Mouse (Mus musculus) megakaryocyte, embryonic 14.5 days (primary cell): ENCODE measurements around the gene Tlx1. TPM values are rescaled to one million over a fixed set of nuclear protein-coding genes. Genes with fewer than 3 reads are reported as not detected.

Experiments
- H3K27me3 ChIP-seq: replicated peaks from 2 replicates; pipeline ENCODE3; 2012; ENCODE audit warnings: inconsistent platforms
- H3K36me3 ChIP-seq: replicated peaks from 2 replicates; pipeline ENCODE3; 2012; ENCODE audit warnings: low read length, inconsistent platforms, mixed read lengths
- H3K4me1 ChIP-seq: 2 replicates; pipeline ENCODE4 v1.6.1; 2012; ENCODE audit warnings: inconsistent platforms
- H3K4me3 ChIP-seq: replicated peaks from 2 replicates; pipeline ENCODE3; 2012; ENCODE audit warnings: moderate library complexity, mild to moderate bottlenecking, inconsistent platforms
- H3K9me3 ChIP-seq: 2 replicates; pipeline ENCODE4 v1.6.1; 2012; ENCODE audit warnings: inconsistent platforms
- FLI1 ChIP-seq: IDR thresholded peaks from 2 replicates; pipeline ENCODE4 v1.6.1; 2012; ENCODE audit warnings: low read length, inconsistent platforms, mixed read lengths
- GATA1 ChIP-seq: IDR thresholded peaks from 3 replicates; pipeline ENCODE4 v1.6.1; 2012; ENCODE audit warnings: mixed read lengths, low read length, inconsistent platforms, borderline replicate concordance
- polyA plus RNA-seq: library from polyadenylated mRNA; stranded (reverse); fragments of >175 nt; gene quantifications from 2 replicates; pipeline ENCODE4 v1.2.3, GENCODE M21; 2012; ENCODE audit warnings: low replicate concordance; ENCODE audit not compliant: insufficient read depth

Tlx1 gene
- not detected in 2 replicates for polyA plus RNA-seq

DNA sequence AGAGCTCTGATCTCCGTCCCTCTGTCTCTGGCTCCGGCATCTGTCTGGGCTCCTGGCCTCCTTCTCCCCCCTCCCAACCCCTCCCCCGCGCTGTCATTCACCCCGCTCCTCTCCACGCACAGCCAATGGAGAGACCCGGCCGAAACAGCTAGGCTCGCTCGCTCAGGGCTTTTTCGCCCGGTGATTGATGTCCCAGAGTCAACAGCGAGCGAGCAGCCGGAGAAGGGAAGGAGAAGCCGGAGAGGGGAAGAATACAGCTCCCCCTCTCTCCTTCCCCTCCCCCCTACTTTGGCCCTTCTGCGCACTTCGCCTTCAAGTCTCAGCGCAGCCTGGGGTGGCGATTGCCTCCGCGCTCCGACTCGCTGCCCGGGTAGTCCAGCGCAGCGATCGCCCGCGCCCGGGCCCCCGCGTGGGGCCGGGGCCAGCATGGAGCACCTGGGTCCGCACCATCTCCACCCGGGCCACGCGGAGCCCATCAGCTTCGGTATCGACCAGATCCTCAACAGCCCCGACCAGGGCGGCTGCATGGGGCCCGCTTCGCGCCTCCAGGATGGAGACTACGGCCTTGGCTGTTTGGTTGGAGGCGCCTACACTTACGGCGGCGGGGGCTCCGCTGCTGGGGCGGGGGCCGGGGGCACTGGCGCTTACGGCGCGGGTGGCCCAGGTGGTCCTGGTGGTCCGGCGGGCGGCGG is at the start of gene Tlx1:
TSS of gene Tlx1 (plus strand) at position 191 of the 692 bp plus-strand sequence.
- no peak within 1 kb of the TSS for H3K4me3 ChIP-seq
- TF ChIP-seq GATA1 (no peak), FLI1 (no peak)
- no peaks in the 10 kb centered on the region for H3K36me3 ChIP-seq
- peaks cover 8% of the 10 kb centered on the region for H3K4me1 ChIP-seq
- H3K27me3 ChIP-seq = peaks cover 98% of the 10 kb centered on the region
- H3K9me3 ChIP-seq = peaks cover 14% of the 10 kb centered on the region

DNA sequence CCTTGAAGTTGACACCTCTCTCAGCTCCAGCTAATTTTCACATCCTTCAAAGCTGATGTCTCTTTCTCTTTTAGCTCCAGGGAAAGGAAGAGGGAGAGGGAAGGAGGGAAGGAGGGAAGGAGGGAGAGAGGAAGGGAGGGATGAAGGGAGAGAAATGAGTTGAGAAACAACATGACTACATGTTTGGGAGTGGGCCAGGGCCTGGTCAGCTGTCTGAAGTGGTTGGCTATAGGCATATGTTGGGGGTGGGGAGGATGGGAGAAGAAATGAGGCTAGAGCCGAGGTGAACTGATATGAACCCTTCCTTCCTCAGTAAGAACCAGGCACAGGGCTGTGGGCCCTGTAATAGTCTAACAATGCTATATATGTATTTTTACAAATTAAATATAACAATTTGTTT is 44.9 kb upstream of the Tlx1 start:
- H3K36me3 ChIP-seq = no peaks in the 10 kb centered on the region
- H3K9me3 ChIP-seq = no peaks in the 10 kb centered on the region
- TF ChIP-seq GATA1 (no peak), FLI1 (no peak)
- H3K4me1 ChIP-seq = peaks cover 28% of the 10 kb centered on the region
- H3K27me3 ChIP-seq = peaks cover 69% of the 10 kb centered on the region
- no peak overlapping the region for H3K4me3 ChIP-seq

DNA sequence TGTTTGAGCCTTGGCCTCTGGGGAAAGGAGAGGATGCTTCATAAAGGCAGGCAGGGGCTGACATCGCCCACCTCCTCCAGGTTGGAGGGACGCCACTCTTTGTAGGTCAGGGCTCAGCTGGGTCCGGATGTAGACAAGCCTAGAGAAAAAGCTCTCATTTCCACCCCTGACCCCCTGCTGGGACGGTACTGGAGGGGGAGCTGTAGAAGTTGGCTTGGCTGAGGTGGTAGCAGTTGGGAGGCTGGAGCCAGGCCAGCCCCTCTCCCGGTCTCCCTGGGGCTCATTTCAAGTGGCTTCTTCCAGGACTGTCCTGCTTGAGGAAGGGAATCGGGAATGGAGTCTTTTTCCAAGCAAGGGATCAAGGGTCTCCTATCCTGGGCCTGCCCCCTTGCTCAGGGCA is 43.8 kb upstream of the Tlx1 start:
- H3K4me3 ChIP-seq = no peak overlapping the region
- peaks cover 33% of the 10 kb centered on the region for H3K4me1 ChIP-seq
- TF ChIP-seq FLI1 = no peak
- no peak for TF ChIP-seq GATA1
- no peaks in the 10 kb centered on the region for H3K36me3 ChIP-seq
- H3K9me3 ChIP-seq = no peaks in the 10 kb centered on the region
- H3K27me3 ChIP-seq = peaks cover 64% of the 10 kb centered on the region

- Histone ChIP-seq H3K4me3 (peak overlapping the region; percentile 67), H3K27me3 (peaks cover 50% of the 10 kb centered on the region), H3K9me3 (peaks cover 3% of the 10 kb centered on the region), H3K4me1 (peaks cover 19% of the 10 kb centered on the region), H3K36me3 (no peaks in the 10 kb centered on the region)
- TF ChIP-seq FLI1 = no peak
- no peak for TF ChIP-seq GATA1
These were observed 39.8 kb upstream of the Tlx1 start for GRCm38 (mm10) chr19:45110681-45111080.

DNA sequence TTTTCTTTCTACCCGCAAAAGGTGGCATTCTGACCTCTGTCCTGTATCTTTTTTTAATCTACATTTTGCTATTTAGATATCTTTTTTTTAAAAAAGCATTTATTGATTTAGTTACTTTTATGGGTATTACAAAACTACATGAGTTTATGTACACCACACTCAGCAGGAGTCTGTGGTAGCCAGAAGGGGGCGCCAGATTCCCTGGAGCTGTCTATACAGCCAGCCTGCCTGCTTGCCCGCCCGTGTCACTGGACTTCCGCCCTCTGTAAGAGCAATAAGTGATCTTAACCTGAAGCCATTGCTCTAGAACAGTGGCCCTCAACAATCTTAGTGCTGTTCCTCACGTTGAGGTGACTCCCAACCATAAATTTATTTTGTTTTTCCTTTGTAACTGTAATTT is 38.0 kb upstream of the Tlx1 start:
- TF ChIP-seq GATA1 (no peak), FLI1 (no peak)
- peaks cover 3% of the 10 kb centered on the region for H3K9me3 ChIP-seq
- peaks cover 16% of the 10 kb centered on the region for H3K4me1 ChIP-seq
- peaks cover 44% of the 10 kb centered on the region for H3K27me3 ChIP-seq
- H3K4me3 ChIP-seq = no peak overlapping the region
- no peaks in the 10 kb centered on the region for H3K36me3 ChIP-seq

DNA sequence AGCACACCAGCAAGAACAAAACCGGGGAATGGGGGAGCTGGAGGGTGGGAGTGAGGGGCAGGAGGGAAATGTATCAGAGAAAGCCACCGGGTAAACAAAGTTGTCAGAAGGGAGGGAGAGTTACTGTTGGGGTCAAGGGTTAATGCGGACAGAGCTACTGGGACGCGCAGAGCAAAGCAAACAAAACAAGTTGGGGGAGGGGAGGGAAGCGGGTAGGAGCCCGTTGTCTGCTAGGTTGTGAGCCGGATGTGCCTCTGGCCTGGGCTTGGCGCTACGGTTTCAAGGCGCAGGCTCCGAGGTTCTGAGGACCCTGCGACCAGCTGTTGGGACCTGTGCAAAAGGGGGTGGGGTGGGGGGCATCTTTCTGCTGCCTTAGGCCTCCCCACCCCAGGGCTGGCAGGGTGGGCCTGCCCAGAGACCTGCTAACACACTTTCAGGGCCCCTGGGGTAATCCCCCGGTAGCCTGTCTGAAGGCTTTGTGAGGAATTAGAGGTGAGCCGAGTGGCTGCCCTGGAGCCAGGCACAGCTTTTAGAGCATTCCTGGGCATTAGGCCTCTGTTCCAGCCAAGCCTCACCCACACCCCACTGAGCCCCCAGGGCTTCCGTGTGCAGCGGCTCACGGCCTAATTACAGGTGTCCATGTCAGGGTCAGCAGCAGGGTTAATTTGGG is 36.6 kb upstream of the Tlx1 start:
- Histone ChIP-seq H3K4me3 (no peak overlapping the region), H3K36me3 (no peaks in the 10 kb centered on the region), H3K27me3 (peaks cover 52% of the 10 kb centered on the region), H3K4me1 (peaks cover 16% of the 10 kb centered on the region), H3K9me3 (peaks cover 3% of the 10 kb centered on the region)
- TF ChIP-seq GATA1 (no peak), FLI1 (no peak)

DNA sequence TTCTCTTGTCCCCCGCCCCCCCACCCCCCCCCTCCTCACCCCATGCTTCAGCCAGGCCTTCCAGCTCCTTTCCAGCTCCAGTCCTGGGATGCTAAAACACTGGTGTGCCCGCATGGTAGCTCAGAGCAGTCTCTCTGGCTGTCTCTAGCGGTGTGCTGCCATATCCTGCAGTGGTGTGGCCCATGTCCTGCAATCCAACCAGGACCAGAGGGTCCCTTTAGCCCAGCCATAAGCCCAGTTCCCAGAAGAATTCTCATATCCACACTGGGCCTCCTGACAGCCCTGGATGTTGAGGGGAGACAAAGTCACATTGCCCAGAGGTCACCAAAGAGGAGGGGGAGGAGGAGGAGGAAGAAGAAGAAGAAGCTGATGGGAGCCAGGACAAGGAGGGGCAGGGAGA is 35.7 kb upstream of the Tlx1 start:
- Histone ChIP-seq H3K27me3 (peaks cover 58% of the 10 kb centered on the region), H3K36me3 (no peaks in the 10 kb centered on the region), H3K4me1 (peaks cover 13% of the 10 kb centered on the region), H3K9me3 (peaks cover 3% of the 10 kb centered on the region), H3K4me3 (no peak overlapping the region)
- no peak for TF ChIP-seq GATA1
- TF ChIP-seq FLI1 = no peak

GRCm38 (mm10) chr19:45116798-45117197 is 33.7 kb upstream of the Tlx1 start:
- H3K9me3 ChIP-seq = peaks cover 3% of the 10 kb centered on the region
- no peak overlapping the region for H3K4me3 ChIP-seq
- H3K4me1 ChIP-seq = no peaks in the 10 kb centered on the region; the same call in 1 of the 2 replicates
- no peak for TF ChIP-seq FLI1
- no peak for TF ChIP-seq GATA1
- H3K27me3 ChIP-seq = peaks cover 68% of the 10 kb centered on the region
- no peaks in the 10 kb centered on the region for H3K36me3 ChIP-seq

GRCm38 (mm10) chr19:45131966-45132628 is 18.4 kb upstream of the Tlx1 start:
- peaks cover 4% of the 10 kb centered on the region; the same call in 1 of the 2 replicates for H3K4me1 ChIP-seq
- TF ChIP-seq FLI1 (no peak), GATA1 (no peak)
- H3K9me3 ChIP-seq = no peaks in the 10 kb centered on the region
- no peak overlapping the region for H3K4me3 ChIP-seq
- H3K27me3 ChIP-seq = peaks cover 73% of the 10 kb centered on the region
- no peaks in the 10 kb centered on the region for H3K36me3 ChIP-seq

DNA sequence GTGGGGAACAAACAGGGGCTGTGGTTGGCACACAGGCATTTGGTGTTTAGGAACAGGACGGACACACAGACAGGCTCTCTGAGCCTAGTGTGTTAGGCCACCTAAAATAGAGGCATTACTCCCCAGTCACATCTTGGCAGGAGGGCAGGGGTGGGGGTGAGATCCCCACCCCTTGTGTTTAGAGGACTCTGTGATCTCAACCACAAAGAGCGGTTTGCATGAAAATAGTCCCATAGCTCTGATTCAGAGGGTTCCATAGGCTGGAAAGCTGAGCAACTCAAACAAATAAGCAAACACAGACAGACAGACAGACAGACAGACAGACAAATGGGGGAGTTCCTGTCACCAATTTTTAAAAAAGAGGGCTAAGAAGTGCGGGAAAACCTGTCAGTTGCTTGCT is 7.9 kb upstream of the Tlx1 start:
- TF ChIP-seq GATA1 (no peak), FLI1 (no peak)
- H3K36me3 ChIP-seq = no peaks in the 10 kb centered on the region
- no peak overlapping the region for H3K4me3 ChIP-seq
- peaks cover 94% of the 10 kb centered on the region for H3K27me3 ChIP-seq
- 0 out of 2 replicates have a peak, but pooled peaks cover 3% of the 10 kb centered on the region for H3K4me1 ChIP-seq
- H3K9me3 ChIP-seq = peaks cover 4% of the 10 kb centered on the region
